Mouse (Mus musculus): ENCODE data around the gene Olfr1053.
"Not testable (repeated sequence)": the region's sequence is repeated elsewhere in the genome, so short reads cannot be mapped to it uniquely, and the experiment has no call there.

Gene Olfr1053

DNA sequence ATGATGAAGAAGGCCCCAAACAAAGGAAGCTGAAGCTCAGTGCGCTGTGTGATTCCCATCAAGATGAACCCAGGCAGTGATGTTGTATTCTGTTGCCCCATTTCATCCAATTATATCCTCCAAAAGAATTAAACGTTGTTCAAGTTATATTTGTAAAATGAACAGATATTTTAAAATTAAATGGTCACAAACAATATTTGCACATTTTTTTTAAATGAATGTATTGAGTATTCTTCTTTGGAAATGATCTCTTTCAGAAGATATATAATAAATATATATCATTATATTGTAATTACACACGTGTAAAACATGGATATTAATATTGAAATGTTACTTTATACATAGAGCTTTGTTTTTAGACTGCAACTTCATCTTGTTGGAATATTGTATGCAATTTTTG, at the start of gene Olfr1053:
Gene Olfr1053 (minus strand): TSS at position 101 of the 400 bp plus-strand sequence.
- no peak for DNase-seq

- no peak for DNase-seq
Measured at GRCm38 (mm10) chr2:86362369-86362768, 47.3 kb upstream of the Olfr1053 start, which contains the start of gene Olfr1056. TSS of gene Olfr1056 (minus strand) at chr2:86362469.

GRCm38 (mm10) chr2:86351751-86352150, 36.7 kb upstream of the Olfr1053 start:
- DNase-seq: not testable (repeated sequence)

- no peak for DNase-seq
Measured at GRCm38 (mm10) chr2:86350184-86350583, 35.1 kb upstream of the Olfr1053 start, which contains the start of gene Olfr1055. TSS of gene Olfr1055 (minus strand) at chr2:86350284.

DNA sequence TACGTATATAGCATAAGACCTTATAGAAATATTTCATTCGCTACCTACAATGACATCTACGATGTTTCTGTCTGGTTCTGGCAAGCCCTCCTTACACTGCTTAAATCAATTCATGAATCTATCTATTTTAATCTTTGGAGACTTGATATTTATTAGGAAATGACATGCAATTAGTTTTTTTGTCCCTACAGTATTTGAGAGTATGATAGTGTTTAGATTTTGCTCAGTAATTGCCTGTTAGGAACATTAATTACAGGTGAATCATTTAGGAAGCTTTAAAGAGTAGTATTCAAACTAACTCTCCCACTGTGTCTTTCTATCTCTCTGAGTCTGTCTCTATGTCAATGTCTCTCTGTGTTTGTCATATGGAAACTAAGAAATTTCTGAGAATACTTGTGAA, 20.2 kb upstream of the Olfr1053 start, which contains the start of gene Olfr1054:
Gene Olfr1054 (minus strand): TSS at position 101 of the 400 bp plus-strand sequence.
- no peak for DNase-seq

GRCm38 (mm10) chr2:86292155-86292554, 22.9 kb downstream of the Olfr1053 start, which contains the start of gene Olfr1052:
TSS of gene Olfr1052 (plus strand) at chr2:86292455.
- DNase-seq: no peak

DNA sequence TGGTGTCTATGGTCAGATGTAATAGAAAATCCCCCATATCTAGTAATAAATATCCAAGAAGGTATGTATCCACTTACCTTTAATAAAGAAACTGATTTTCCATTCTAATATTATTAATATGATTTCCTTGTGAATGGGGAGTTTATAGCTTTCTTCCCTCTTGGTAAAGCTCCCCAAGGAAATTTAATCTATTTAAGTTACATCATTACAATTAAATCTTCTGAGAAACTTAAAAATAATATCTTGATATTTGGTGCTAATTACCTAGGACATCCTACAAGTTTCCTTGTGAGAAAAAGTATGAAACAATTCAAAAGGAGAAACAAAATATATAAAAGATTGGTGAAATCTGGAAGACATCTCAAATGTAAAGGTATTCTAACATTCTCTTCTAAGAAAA, 36.1 kb downstream of the Olfr1053 start, which contains the start of gene Olfr1051:
Gene Olfr1051 (minus strand): TSS at position 101 of the 400 bp plus-strand sequence.
- not testable (repeated sequence) for DNase-seq
